Mouse (Mus musculus) lung, adult 2 months (tissue): Measurements from ENCODE around the gene Ano4. TPM values are rescaled to one million over a fixed set of nuclear protein-coding genes. Genes with fewer than 3 reads are reported as not detected.
"Not testable (repeated sequence)": the region's sequence is repeated elsewhere in the genome, so short reads cannot be mapped to it uniquely, and the experiment has no call there.

ENCODE experiments used
- DNase-seq: peaks from one replicate; pipeline ENCODE4 v3.0.0; 2022
- H3K4me1 ChIP-seq: fragments of 200-500 bp; 2 replicates; pipeline ENCODE4 v1.6.1; 2011; ENCODE audit warnings: low read length; ENCODE audit not compliant: control insufficient read depth, insufficient read depth
- H3K4me3 ChIP-seq: fragments of 200-500 bp; replicated peaks from 2 replicates; pipeline ENCODE3; 2011; ENCODE audit warnings: low read depth, mild to moderate bottlenecking, control low read depth, low read length; ENCODE audit errors: extremely low read depth
- CTCF ChIP-seq: fragments of 200-500 bp; IDR thresholded peaks from 2 replicates; pipeline ENCODE4 v1.5.1; 2011; ENCODE audit warnings: mild to moderate bottlenecking, low read length, control low read depth; ENCODE audit not compliant: insufficient read depth
- POLR2A ChIP-seq: fragments of 200-500 bp; IDR thresholded peaks from 2 replicates; pipeline ENCODE4 v1.6.1; 2011; ENCODE audit warnings: low read depth, mild to moderate bottlenecking, control low read depth, low read length, borderline replicate concordance; ENCODE audit errors: extremely low read depth
- WGBS: fragments of 180-500 bp; shearing (Covaris S2); methylation state at CpG from one replicate; pipeline ENCODE4 v1.1.7; 2018; 5-methylcytosine and 5-hydroxymethylcytosine counted together
- polyA plus RNA-seq: library from polyadenylated mRNA; depleted of rRNA; stranded (reverse); fragments of >200 nt; gene quantifications from 2 replicates; pipeline ENCODE4 v1.2.3, GENCODE M21; 2012

Gene Ano4
- polyA plus RNA-seq, 1 experiment = 0.27 TPM

DNA sequence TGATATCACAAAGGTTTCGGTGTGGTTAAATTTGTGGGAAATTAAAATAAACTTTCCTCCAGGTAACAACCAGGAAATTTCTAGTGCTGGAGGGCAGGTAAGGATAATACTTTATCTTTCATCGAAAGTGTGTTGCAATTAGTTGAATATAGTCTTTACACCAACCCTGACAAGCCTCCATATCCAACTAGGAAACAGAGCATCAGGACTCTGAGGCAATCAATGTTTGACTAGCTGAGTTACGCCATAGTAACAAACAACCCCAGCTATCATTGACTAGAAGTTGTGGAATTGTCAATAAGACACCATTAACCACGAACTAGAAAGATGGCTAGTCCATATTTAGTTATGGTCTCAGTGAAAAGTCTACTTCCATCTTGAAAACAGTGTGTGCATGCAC lies 246.4 kb downstream of the Ano4 start:
- Histone ChIP-seq H3K4me3 (no peak overlapping the region), H3K4me1 (no peaks in the 10 kb centered on the region)
- DNase-seq = no peak
- TF ChIP-seq POLR2A = no peak
- TF ChIP-seq CTCF = no peak
- 62% methylated on average over 4 of the region's 4 CpGs for WGBS

DNA sequence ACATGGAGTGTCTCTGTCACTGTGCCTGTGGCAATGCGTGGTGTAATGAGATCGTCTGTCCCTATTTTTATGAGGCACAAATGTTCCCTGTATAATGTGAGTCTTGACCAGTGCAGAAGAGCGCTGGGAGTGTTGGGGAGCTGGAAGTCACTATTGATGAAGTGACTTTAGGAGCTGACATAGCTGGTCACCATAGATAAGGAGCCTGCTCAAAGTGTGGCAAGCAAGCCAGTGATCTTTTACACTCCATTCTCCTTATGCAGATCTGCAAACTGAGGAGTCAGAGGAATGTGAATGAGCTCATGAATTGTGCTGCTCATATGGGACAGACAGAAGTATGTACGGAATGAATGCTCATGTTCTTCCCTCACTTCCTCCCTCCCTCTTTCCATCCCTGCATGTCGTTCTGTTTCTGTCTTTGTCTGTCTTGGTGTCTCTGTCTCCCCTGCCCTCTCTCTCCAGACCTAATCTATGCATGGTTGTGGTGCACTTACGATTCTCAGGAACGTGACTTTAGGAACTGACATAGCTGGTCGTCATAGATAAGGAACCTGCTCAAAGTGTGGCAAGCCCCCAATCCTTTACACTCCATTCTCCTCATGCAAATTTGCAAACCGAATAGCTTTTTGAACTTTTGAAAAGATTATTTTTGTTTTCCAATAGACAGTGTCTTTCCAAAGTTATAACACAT lies 252.1 kb downstream of the Ano4 start:
- DNase-seq = no peak
- 55% methylated on average over 9 of the region's 9 CpGs for WGBS
- no peaks in the 10 kb centered on the region for H3K4me1 ChIP-seq
- H3K4me3 ChIP-seq = no peak overlapping the region
- no peak for TF ChIP-seq CTCF
- no peak for TF ChIP-seq POLR2A

DNA sequence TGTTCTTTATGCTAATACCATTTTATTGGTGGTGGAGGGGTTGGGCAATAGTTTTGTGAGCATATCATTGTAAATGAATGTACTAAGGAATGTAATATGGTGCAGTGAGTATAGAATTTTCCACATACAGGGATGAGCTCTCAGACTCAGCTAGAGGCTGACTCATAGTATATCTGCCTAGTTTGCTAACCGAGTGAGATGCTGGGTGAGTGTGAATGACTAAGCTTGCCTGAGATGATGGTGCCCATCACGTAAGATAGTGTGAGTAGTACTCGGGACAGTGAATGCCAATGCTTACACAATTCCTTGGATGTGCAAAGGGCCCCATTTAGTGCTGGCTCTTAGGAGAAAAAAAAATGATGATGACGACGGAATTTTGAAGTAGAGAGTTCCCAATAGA lies 267.1 kb downstream of the Ano4 start:
- WGBS = 82% methylated on average over 5 of the region's 5 CpGs
- Histone ChIP-seq H3K4me1 (no peaks in the 10 kb centered on the region), H3K4me3 (no peak overlapping the region)
- no peak for DNase-seq
- TF ChIP-seq CTCF = no peak

DNA sequence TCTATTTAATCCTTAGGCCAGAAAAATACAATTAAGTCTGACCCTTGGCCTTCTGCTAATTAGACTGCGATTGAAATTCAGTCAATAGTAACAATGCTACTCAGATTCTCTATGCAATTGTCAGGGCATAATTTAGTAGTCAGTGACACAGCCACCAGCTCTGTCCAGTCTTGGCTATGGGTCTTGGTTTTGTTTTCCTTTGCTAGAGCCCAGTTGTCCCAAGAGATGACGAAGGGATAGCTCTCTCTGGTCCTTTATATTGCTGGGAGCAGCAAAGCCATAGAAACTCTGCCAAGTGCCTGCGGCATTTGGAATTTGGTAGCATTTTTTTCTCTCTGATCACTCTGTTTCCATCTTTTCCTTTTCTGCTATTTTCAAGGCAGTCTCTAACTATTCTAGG lies 288.7 kb downstream of the Ano4 start:
- no peak for DNase-seq
- no peaks in the 10 kb centered on the region for H3K4me1 ChIP-seq
- no peak overlapping the region for H3K4me3 ChIP-seq
- 78% methylated on average over 3 of the region's 3 CpGs for WGBS
- TF ChIP-seq CTCF (no peak), POLR2A (no peak)

DNA sequence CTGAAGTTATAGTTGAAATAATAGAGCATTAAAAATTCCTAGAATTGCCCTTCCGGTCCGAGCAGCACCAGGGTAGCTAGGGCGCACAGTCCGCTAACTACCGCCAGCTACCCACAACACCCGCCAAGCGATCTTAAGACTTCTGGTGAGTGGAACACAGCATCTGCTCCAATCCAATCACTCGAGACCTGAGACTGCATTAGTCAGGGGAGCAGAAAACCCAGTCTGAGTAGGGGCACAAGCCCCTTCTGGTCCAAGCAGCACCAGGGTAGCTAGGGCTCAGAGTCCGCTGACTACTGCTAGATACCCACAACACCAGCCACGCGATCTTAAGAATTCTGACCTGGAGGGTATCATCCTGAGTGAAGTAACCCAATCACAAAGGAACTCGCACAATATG lies 299.6 kb downstream of the Ano4 start:
- whole genome bisulfite sequencing = 90% methylated on average over 12 of the region's 12 CpGs
- H3K4me3 ChIP-seq, DNase-seq, H3K4me1 ChIP-seq: not testable (repeated sequence)

DNA sequence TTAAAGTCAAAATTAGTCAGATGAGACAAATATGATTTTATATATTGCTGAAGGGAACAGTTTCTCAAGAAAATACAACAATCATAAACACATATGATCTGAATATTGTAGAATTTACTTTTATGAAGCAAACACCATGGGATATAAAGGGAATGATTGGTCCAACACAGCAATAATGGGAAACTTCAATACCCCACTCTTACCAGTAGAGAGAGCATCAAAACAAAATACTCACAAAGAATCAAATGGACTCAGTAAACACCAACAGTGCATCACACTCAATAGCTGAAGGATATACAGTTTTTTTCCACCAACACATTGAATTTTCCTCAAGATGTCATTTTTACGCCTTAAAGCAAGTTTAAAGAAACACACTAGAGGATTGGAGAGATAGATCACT lies 300.4 kb downstream of the Ano4 start:
- no peak for DNase-seq
- TF ChIP-seq CTCF (no peak), POLR2A (no peak)
- WGBS = 95% methylated on average over 1 of the region's 1 CpGs
- H3K4me3 ChIP-seq = no peak overlapping the region
- no peaks in the 10 kb centered on the region for H3K4me1 ChIP-seq

DNA sequence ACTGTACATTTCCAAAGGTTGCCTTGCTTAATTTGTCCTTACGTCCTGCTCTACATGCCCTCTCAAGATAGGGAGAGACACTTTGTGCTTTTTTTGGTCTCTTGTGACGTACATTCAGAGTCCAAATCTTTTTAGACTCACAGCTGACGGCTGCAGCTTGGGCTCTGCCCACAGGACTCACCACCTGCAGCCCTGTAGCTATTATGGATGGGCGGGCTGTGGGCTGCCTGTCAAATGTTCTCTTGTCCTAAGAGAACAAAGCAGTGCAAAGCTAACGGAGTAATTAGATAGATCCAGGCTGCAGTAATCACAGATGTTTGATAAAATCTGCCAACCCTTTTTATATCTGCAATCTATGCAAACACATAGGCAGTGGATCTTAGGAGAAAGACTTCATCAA lies 325.6 kb downstream of the Ano4 start:
- no peaks in the 10 kb centered on the region for H3K4me1 ChIP-seq
- DNase-seq = no peak
- TF ChIP-seq POLR2A (no peak), CTCF (no peak)
- no peak overlapping the region for H3K4me3 ChIP-seq
- WGBS = 60% methylated on average over 5 of the region's 5 CpGs

DNA sequence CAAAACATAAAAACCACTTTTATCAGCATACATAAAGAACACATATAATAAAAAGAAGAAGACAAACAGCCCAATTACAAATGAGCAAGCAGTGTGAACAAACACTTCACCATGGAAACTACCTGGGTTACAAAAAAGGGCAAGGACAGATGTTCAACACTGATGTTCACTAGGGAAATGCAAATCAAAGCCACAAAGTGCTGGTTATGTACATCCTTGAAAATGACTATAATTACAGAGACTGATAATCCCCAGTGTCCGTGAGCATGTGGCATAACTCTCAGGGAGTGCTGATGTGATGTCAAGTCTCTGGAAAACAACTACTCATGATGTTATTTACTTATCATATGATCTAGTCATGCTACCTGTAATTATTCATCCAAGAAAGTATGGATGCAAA lies 336.3 kb downstream of the Ano4 start:
- no peak for DNase-seq
- TF ChIP-seq POLR2A = no peak
- no peak for TF ChIP-seq CTCF
- 74% methylated on average over 1 of the region's 1 CpGs for WGBS
- no peaks in the 10 kb centered on the region for H3K4me1 ChIP-seq
- H3K4me3 ChIP-seq = no peak overlapping the region

DNA sequence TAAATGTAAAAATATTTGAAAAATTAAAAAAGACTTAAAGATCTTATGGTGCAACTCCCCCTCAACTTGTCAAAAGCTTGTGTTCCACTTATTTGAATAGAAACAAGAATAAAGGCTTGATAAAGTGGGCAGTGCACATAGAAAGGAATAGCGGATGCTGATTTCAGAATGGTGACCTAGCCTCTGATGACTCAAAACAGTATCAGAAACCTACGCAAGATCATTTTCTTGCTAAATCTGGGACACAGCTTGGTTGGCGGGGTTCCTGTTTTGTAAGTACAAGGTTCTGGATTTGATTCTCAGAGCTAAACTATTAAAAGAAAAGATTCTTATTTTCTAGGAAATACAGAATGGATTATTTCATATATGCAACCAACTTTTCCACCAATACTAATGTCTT lies 340.0 kb downstream of the Ano4 start:
- Histone ChIP-seq H3K4me1 (no peaks in the 10 kb centered on the region), H3K4me3 (no peak overlapping the region)
- 87% methylated on average over 3 of the region's 3 CpGs for WGBS
- TF ChIP-seq POLR2A = no peak
- TF ChIP-seq CTCF = no peak
- DNase-seq = no peak

DNA sequence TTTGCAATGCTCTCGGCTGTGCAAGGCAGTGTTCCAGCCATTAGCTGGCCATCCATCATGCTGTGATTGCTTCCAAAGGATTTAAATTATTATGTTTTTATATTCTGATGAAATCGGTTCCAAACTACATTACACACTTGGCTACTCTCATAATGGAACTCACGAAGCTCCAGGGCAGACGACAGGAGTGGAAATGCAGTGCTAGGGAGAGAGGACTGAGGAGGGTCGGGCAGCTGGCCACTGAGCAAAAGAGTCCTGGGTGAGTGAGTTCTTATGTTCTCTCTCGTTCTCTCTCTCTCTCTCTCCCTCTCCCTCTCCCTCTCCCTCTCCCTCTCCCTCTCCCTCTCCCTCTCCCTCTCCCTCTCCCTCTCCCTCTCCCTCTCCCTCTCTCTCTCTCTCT lies 357.6 kb downstream of the Ano4 start:
- Histone ChIP-seq H3K4me3 (no peak overlapping the region), H3K4me1 (no peaks in the 10 kb centered on the region)
- 48% methylated on average over 6 of the region's 6 CpGs for WGBS
- no peak for DNase-seq
- TF ChIP-seq CTCF = no peak
- no peak for TF ChIP-seq POLR2A
